Mouse (Mus musculus) neural tube, embryonic 14.5 days (tissue): ENCODE results near the gene Dusp10. TPM values are rescaled to one million over a fixed set of nuclear protein-coding genes. Genes with fewer than 3 reads are reported as not detected.

ENCODE experiments used
- ATAC-seq: fragments of 200-750 bp; cut with Nextera tagmentation; 2 replicates; pipeline ENCODE4 v1.8.0; 2017; ENCODE audit warnings: low read depth, mild to moderate bottlenecking, moderate TSS enrichment, moderate library complexity
- H3K27ac ChIP-seq: fragments of 300-500 bp; sonication (generic); 2 replicates; pipeline ENCODE4 v1.5.1; 2014; ENCODE audit warnings: low read depth, mild to moderate bottlenecking, control low read depth, low read length, moderate library complexity, mixed read lengths
- H3K27me3 ChIP-seq: fragments of 300-500 bp; sonication (generic); 2 replicates; pipeline ENCODE4 v1.6.1; 2014; ENCODE audit warnings: low read length; ENCODE audit not compliant: control insufficient read depth, insufficient read depth
- H3K36me3 ChIP-seq: fragments of 300-500 bp; sonication (generic); 2 replicates; pipeline ENCODE4 v1.6.1; 2014; ENCODE audit warnings: low read length, mixed read lengths; ENCODE audit not compliant: control insufficient read depth, insufficient read depth
- H3K4me1 ChIP-seq: fragments of 300-500 bp; sonication (generic); 2 replicates; pipeline ENCODE4 v1.6.1; 2014; ENCODE audit warnings: low read length; ENCODE audit not compliant: control insufficient read depth, insufficient read depth
- H3K4me2 ChIP-seq: fragments of 300-500 bp; sonication (generic); 2 replicates; pipeline ENCODE4 v1.6.1; 2014; ENCODE audit warnings: mild to moderate bottlenecking, low read depth, low read length, control low read depth
- H3K4me3 ChIP-seq: fragments of 300-500 bp; sonication (generic); 2 replicates; pipeline ENCODE4 v1.5.1; 2014; ENCODE audit warnings: low read depth, low read length, control low read depth, mixed read lengths
- H3K9ac ChIP-seq: fragments of 300-500 bp; sonication (generic); replicated peaks from 2 replicates; pipeline ENCODE4 v1.6.1; 2014; ENCODE audit warnings: low read depth, mild to moderate bottlenecking, control low read depth, low read length, mixed read lengths
- H3K9me3 ChIP-seq: fragments of 300-500 bp; sonication (generic); 2 replicates; pipeline ENCODE4 v1.6.1; 2016; ENCODE audit warnings: low read length; ENCODE audit not compliant: control insufficient read depth
- WGBS: fragments of 180-500 bp; shearing (Covaris S2); extraction: QIAGEN DNeasy Blood & Tissue Kit; methylation state at CpG from one replicate; pipeline ENCODE4 v1.1.7; 2014; 5-methylcytosine and 5-hydroxymethylcytosine counted together
- polyA plus RNA-seq: library from polyadenylated mRNA; unstranded; fragments of >200 nt; fragmentation: Nextera tagmentation; extraction: Ambion mirVana; gene quantifications from 2 replicates; pipeline ENCODE4 v1.2.1, GENCODE M21; 2014

The Dusp10 gene
- polyA plus RNA-seq, 1 experiment from 2014 or later = 6.2 TPM

DNA sequence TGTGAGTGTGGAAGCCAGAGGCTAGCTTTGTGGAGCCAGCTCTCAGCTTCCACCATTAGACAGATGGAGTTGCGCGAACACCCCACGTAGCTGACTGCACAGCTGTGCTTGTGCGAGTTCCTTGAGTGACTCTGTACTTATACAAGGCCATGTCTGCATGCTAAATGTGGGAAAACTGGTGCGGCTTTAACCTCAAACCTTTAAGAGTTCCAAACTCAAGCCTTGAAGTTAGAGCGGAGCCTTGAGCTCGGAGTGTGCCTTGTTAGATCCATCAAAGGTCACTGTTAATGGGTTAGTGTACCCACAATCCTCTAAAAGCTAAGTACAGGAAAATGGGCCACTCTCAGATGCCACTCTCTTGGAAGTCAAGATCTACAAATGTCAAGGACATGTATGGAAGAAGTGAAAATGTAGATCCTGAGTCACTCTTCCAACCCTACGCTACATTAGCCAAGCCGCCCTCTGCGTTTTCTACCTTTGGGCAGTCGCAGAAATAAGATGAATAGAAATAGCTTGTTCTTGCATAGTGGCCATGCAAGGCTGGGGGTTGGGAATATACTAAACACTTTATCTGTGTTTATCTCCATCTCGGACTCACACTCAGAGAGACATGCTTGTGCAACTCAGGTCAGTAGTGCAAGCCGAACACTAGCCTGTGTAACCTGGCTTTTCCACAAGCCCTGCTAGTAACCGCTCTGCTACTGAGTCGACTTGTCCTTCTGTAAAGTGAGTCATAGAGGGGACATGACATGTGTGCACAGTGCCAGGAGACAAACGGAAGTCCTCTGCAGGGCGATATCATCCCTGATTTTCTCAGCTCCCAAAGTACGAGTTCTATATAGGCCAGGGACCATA, 54.8 kb downstream of the Dusp10 start:
- no peak overlapping the region for H3K27ac ChIP-seq
- ATAC-seq = no peak
- H3K4me2 ChIP-seq = no peak overlapping the region
- H3K4me3 ChIP-seq = no peak overlapping the region
- 0 out of 2 replicates have a peak, but pooled peaks cover 2% of the 10 kb centered on the region for H3K36me3 ChIP-seq
- no peaks in the 10 kb centered on the region for H3K4me1 ChIP-seq
- WGBS = 93% methylated on average over 18 of the region's 18 CpGs
- no peaks in the 10 kb centered on the region for H3K9me3 ChIP-seq
- no peak overlapping the region for H3K9ac ChIP-seq
- no peaks in the 10 kb centered on the region for H3K27me3 ChIP-seq

DNA sequence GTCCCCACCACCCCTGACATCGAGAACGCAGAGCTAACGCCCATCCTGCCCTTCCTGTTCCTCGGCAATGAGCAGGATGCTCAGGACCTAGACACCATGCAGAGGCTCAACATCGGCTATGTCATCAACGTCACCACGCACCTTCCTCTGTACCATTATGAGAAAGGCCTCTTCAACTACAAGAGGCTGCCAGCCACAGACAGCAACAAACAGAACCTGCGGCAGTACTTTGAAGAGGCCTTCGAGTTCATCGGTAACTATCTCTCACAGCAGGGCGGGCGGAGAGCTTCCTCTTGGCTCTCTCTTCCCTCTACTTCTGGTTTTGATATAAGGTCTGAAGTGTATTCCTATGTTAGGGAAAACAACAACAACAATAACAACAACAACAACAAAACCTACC, 55.9 kb downstream of the Dusp10 start:
- H3K4me1 ChIP-seq = no peaks in the 10 kb centered on the region
- no peak for ATAC-seq
- WGBS = 95% methylated on average over 12 of the region's 12 CpGs

DNA sequence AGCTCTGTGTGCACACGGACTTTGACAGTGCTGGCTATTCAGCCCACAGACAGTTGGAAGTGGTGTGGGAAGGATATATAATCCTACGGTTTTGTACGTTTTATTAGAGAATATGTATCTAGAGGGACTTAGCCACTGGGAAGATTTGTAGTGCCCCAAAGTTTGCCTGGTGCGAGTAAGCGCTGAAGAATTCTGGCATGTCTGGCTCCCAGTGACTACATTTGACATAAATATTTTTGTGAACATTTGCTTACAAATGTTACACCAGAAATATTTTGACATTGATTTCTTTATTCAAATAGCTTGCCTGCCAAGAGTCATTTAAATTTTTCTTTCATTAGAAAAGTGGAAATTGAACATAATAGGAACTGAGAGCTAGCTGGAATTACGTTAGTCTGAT, 63.0 kb downstream of the Dusp10 start:
- no peak overlapping the region for H3K9ac ChIP-seq
- no peak overlapping the region for H3K27ac ChIP-seq
- WGBS = 90% methylated on average over 6 of the region's 6 CpGs
- 0 out of 2 replicates have a peak, but pooled peaks cover 2% of the 10 kb centered on the region for H3K36me3 ChIP-seq
- no peaks in the 10 kb centered on the region for H3K9me3 ChIP-seq
- H3K4me3 ChIP-seq = no peak overlapping the region
- H3K4me2 ChIP-seq = no peak overlapping the region
- no peaks in the 10 kb centered on the region for H3K27me3 ChIP-seq
- ATAC-seq = no peak
- H3K4me1 ChIP-seq = no peaks in the 10 kb centered on the region

More for the DNA sequence above, 55.9 kb downstream of the Dusp10 start:
- H3K9me3 ChIP-seq = no peaks in the 10 kb centered on the region
- H3K27ac ChIP-seq = no peak overlapping the region
- H3K36me3 ChIP-seq = 0 out of 2 replicates have a peak, but pooled peaks cover 2% of the 10 kb centered on the region
- no peak overlapping the region for H3K9ac ChIP-seq
- no peaks in the 10 kb centered on the region for H3K27me3 ChIP-seq
- no peak overlapping the region for H3K4me2 ChIP-seq
- no peak overlapping the region for H3K4me3 ChIP-seq

DNA sequence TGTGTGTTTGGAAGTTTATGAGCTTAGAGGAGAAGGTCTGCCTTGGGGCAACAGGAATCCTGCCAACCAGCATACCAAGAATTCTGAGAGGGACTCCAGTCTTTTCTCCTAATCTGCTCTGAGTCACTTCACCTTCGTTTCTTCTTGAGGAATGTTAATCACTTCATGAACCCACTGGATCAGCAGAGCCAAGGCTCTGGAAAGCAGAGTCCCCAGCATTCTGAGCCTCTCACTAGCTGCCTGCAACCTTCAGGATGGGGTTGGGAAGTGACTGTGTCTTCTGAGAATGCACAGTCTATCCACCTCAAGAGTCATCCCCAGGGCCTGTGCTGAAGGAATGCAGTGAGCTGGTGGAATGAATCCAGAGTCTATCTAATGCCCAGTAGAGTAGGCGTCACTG, 63.7 kb downstream of the Dusp10 start:
- Histone ChIP-seq H3K36me3 (0 out of 2 replicates have a peak, but pooled peaks cover under 1% of the 10 kb centered on the region), H3K4me3 (no peak overlapping the region), H3K9ac (no peak overlapping the region), H3K4me1 (no peaks in the 10 kb centered on the region), H3K27ac (no peak overlapping the region), H3K9me3 (no peaks in the 10 kb centered on the region), H3K4me2 (no peak overlapping the region), H3K27me3 (no peaks in the 10 kb centered on the region)
- ATAC-seq = no peak
- 76% methylated on average over 2 of the region's 2 CpGs for WGBS

DNA sequence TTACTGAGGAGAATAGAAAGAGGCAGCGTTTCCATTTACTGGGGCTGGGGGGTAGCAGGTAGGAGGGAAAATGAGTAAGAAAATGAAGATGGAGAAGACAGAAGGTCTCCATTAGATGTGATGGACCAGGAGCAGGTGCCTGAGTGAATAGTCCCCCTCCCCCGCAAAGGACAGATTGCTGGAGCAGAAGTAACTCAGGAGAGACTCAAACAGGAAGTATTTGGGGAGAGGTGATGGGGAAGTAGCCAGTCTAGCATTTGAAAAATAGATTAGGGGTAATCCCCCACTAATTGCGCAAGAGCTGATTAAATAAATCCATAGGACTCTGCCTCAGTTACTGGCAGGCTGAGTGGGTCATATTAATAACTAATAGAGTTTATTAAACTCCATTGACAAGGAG, 66.2 kb downstream of the Dusp10 start:
- Histone ChIP-seq H3K9ac (no peak overlapping the region), H3K36me3 (no peaks in the 10 kb centered on the region), H3K4me1 (no peaks in the 10 kb centered on the region), H3K27me3 (no peaks in the 10 kb centered on the region), H3K4me2 (no peak overlapping the region), H3K27ac (no peak overlapping the region), H3K4me3 (no peak overlapping the region), H3K9me3 (no peaks in the 10 kb centered on the region)
- WGBS = 96% methylated on average over 3 of the region's 3 CpGs
- ATAC-seq = no peak

- Histone ChIP-seq H3K9me3 (no peaks in the 10 kb centered on the region), H3K27ac (no peak overlapping the region)
- no peak for ATAC-seq
These were observed 69.6 kb downstream of the Dusp10 start for GRCm38 (mm10) chr1:184082661-184083060.

DNA sequence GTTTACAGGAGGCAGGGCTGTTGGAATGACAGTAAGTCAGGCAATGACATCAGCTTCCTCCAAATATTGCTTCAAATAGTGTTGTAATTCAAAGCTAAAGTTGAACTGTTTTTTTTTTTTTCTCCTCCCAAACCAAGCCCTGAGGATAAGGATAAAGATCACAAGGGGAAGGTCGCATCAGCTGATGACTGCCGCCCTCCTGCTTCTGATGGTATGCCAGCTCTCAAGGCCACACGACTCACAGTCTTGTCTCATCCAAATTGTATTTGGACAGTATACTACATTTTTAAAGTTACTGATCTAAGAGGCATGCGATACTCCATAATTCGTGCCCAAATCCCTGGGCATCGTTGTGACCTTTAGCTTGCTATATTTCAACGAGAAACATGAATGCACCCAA, 70.1 kb downstream of the Dusp10 start:
- no peak overlapping the region for H3K4me2 ChIP-seq
- no peaks in the 10 kb centered on the region for H3K27me3 ChIP-seq
- no peak overlapping the region for H3K27ac ChIP-seq
- WGBS = 94% methylated on average over 7 of the region's 7 CpGs
- no peak for ATAC-seq
- no peaks in the 10 kb centered on the region for H3K9me3 ChIP-seq
- H3K4me1 ChIP-seq = no peaks in the 10 kb centered on the region
- no peaks in the 10 kb centered on the region for H3K36me3 ChIP-seq
- H3K4me3 ChIP-seq = no peak overlapping the region
- H3K9ac ChIP-seq = no peak overlapping the region

More at GRCm38 (mm10) chr1:184082661-184083060, 69.6 kb downstream of the Dusp10 start:
- H3K4me2 ChIP-seq = no peak overlapping the region
- H3K27me3 ChIP-seq = no peaks in the 10 kb centered on the region
- H3K4me1 ChIP-seq = no peaks in the 10 kb centered on the region
- 81% methylated on average over 3 of the region's 3 CpGs for WGBS
- H3K4me3 ChIP-seq = no peak overlapping the region
- no peak overlapping the region for H3K9ac ChIP-seq
- H3K36me3 ChIP-seq = no peaks in the 10 kb centered on the region

- H3K36me3 ChIP-seq = no peaks in the 10 kb centered on the region
- no peak overlapping the region for H3K4me3 ChIP-seq
- H3K4me2 ChIP-seq = no peak overlapping the region
- 87% methylated on average over 3 of the region's 3 CpGs for WGBS
- H3K9me3 ChIP-seq = no peaks in the 10 kb centered on the region
- no peak overlapping the region for H3K9ac ChIP-seq
- ATAC-seq = no peak
- no peaks in the 10 kb centered on the region for H3K27me3 ChIP-seq
- H3K4me1 ChIP-seq = no peaks in the 10 kb centered on the region
- H3K27ac ChIP-seq = no peak overlapping the region
These were observed 71.9 kb downstream of the Dusp10 start for GRCm38 (mm10) chr1:184084961-184085360.

GRCm38 (mm10) chr1:184090515-184090914, 77.4 kb downstream of the Dusp10 start:
- ATAC-seq = no peak
- Histone ChIP-seq H3K9me3 (no peaks in the 10 kb centered on the region), H3K36me3 (no peaks in the 10 kb centered on the region), H3K4me1 (no peaks in the 10 kb centered on the region), H3K4me2 (no peak overlapping the region), H3K27me3 (no peaks in the 10 kb centered on the region), H3K27ac (no peak overlapping the region), H3K4me3 (no peak overlapping the region), H3K9ac (no peak overlapping the region)
- 44% methylated on average over 6 of the region's 6 CpGs for WGBS
